Mouse (Mus musculus) stomach, embryonic 14.5 days (tissue): ENCODE results near the gene Lars2. TPM values are rescaled to one million over a fixed set of nuclear protein-coding genes. Genes with fewer than 3 reads are reported as not detected.

Source experiments
- ATAC-seq: fragments of 200-750 bp; cut with Nextera tagmentation; 2 replicates; pipeline ENCODE4 v1.8.0; 2017; ENCODE audit warnings: low read depth, moderate TSS enrichment; ENCODE audit not compliant: insufficient number of reproducible peaks, insufficient read depth, low FRiP score
- H3K27ac ChIP-seq: fragments of 300-500 bp; sonication (generic); 2 replicates; pipeline ENCODE4 v1.5.1; 2014; ENCODE audit warnings: mild to moderate bottlenecking, low read length, moderate library complexity, mixed read lengths
- H3K27me3 ChIP-seq: fragments of 300-500 bp; sonication (generic); 2 replicates; pipeline ENCODE4 v1.6.1; 2014; ENCODE audit warnings: low read length, control low read depth, mixed read lengths; ENCODE audit not compliant: control insufficient read depth, insufficient read depth
- H3K36me3 ChIP-seq: fragments of 300-500 bp; sonication (generic); 2 replicates; pipeline ENCODE4 v1.6.1; 2014; ENCODE audit warnings: mild to moderate bottlenecking, control low read depth, low read length, moderate library complexity, mixed read lengths; ENCODE audit not compliant: control insufficient read depth, insufficient read depth
- H3K4me1 ChIP-seq: fragments of 300-500 bp; sonication (generic); 2 replicates; pipeline ENCODE4 v1.6.1; 2014; ENCODE audit warnings: low read length, control low read depth, mixed read lengths; ENCODE audit not compliant: control insufficient read depth, insufficient read depth
- H3K4me2 ChIP-seq: fragments of 300-500 bp; sonication (generic); replicated peaks from 2 replicates; pipeline ENCODE4 v1.6.1; 2014; ENCODE audit warnings: low read depth, low read length, control low read depth
- H3K4me3 ChIP-seq: fragments of 300-500 bp; sonication (generic); 2 replicates; pipeline ENCODE4 v1.5.1; 2014; ENCODE audit warnings: low read depth, low read length, control low read depth
- H3K9ac ChIP-seq: fragments of 300-500 bp; sonication (generic); replicated peaks from 2 replicates; pipeline ENCODE4 v1.6.1; 2014; ENCODE audit warnings: low read depth, mild to moderate bottlenecking, control low read depth, low read length, moderate library complexity, mixed read lengths
- H3K9me3 ChIP-seq: fragments of 300-500 bp; sonication (generic); 2 replicates; pipeline ENCODE4 v1.6.1; 2016; ENCODE audit warnings: low read depth, low read length, control low read depth; ENCODE audit not compliant: control insufficient read depth
- WGBS: fragments of 180-500 bp; shearing (Covaris S2); extraction: QIAGEN DNeasy Blood & Tissue Kit; methylation state at CpG from one replicate; pipeline ENCODE4 v1.1.7; 2014; 5-methylcytosine and 5-hydroxymethylcytosine counted together
- polyA plus RNA-seq: library from polyadenylated mRNA; unstranded; fragments of >200 nt; fragmentation: Nextera tagmentation; extraction: Ambion mirVana; gene quantifications from 2 replicates; pipeline ENCODE4 v1.2.1, GENCODE M21; 2014

Gene Lars2
- polyA plus RNA-seq, 1 experiment from 2014 or later: 1,882 TPM

DNA sequence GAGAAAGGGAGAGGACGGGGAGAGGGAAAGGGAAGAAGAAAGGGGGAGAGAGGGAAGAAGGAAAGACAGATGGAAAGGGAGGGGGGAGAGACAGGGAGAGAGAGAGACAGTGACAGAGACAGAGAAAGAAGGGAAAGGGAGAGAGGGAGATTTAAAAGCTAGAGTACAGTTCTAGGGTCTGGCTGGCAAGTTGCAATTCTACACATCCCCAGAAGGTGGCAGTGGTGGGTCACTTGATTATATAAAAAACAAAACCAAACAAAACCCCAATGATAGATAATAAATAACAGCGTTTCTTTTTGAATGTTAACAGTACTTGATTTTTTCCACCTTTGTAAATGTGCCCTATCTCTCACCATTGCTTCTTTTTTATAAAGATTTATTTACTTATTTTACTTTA is 83.4 kb downstream of the Lars2 start:
- no peak for ATAC-seq
- no peak overlapping the region for H3K9ac ChIP-seq
- no peaks in the 10 kb centered on the region for H3K9me3 ChIP-seq
- WGBS: 22% methylated on average over 2 of the region's 2 CpGs
- H3K4me2 ChIP-seq: no peak overlapping the region
- no peak overlapping the region for H3K4me3 ChIP-seq
- H3K4me1 ChIP-seq: no peaks in the 10 kb centered on the region
- H3K27ac ChIP-seq: no peak overlapping the region
- H3K36me3 ChIP-seq: no peaks in the 10 kb centered on the region; the same call in 1 of the 2 replicates
- no peaks in the 10 kb centered on the region for H3K27me3 ChIP-seq

DNA sequence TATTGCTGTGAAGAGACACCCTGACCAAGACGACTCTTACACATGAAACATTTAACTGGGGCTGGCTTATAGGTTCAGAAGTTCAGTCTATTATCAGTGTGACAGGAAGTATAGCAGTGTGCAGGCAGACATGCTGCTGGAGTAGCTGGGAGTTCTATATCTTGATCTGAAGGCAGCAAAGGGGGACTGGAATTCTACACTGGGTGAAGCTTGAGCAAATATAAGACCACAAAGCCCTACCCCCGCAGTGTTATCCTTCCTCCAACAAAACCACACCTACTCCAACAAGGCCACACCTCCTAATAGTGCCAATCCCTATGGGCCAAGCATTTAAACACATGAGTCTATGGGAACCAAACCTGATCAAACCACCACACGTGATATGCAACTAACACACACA is 85.0 kb downstream of the Lars2 start:
- H3K9me3 ChIP-seq: no peaks in the 10 kb centered on the region
- H3K4me2 ChIP-seq: no peak overlapping the region
- no peak overlapping the region for H3K9ac ChIP-seq
- no peaks in the 10 kb centered on the region; the same call in 1 of the 2 replicates for H3K4me1 ChIP-seq
- peak; percentile 46; the same call in 1 of the 2 replicates for ATAC-seq
- H3K27me3 ChIP-seq: no peaks in the 10 kb centered on the region
- 52% methylated on average over 3 of the region's 3 CpGs for WGBS
- no peak overlapping the region for H3K4me3 ChIP-seq
- H3K36me3 ChIP-seq: no peaks in the 10 kb centered on the region; the same call in 1 of the 2 replicates
- H3K27ac ChIP-seq: no peak overlapping the region

GRCm38 (mm10) chr9:123456634-123457602 is 90.2 kb downstream of the Lars2 start:
- no peak for ATAC-seq
- no peak overlapping the region for H3K27ac ChIP-seq
- 51% methylated on average over 9 of the region's 9 CpGs for WGBS
- no peak overlapping the region for H3K9ac ChIP-seq
- no peaks in the 10 kb centered on the region; the same call in 1 of the 2 replicates for H3K36me3 ChIP-seq
- H3K4me3 ChIP-seq: no peak overlapping the region
- no peaks in the 10 kb centered on the region; the same call in 1 of the 2 replicates for H3K4me1 ChIP-seq
- H3K27me3 ChIP-seq: no peaks in the 10 kb centered on the region
- no peaks in the 10 kb centered on the region for H3K9me3 ChIP-seq
- H3K4me2 ChIP-seq: no peak overlapping the region

DNA sequence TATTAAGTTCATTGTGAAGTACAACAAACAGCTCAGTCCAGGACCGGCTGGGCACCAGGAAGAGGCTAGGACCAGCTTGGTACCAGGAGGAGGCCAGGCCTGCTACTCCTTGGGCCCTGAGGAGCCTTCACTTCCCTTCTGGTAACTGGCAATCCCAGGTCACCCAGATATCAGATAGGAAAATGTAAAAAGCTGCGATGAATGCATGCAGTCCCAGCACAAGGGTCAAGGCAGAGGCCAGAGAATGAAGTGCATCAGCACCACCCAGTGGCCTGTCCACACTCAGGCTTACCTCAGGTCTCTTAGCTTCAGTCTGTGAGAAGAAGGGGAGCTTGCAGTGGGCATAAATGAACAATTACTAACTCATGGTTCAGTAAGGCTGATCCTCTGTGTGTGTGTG is 90.9 kb downstream of the Lars2 start:
- no peaks in the 10 kb centered on the region for H3K27me3 ChIP-seq
- H3K4me2 ChIP-seq: no peak overlapping the region
- H3K4me1 ChIP-seq: no peaks in the 10 kb centered on the region; the same call in 1 of the 2 replicates
- H3K9me3 ChIP-seq: no peaks in the 10 kb centered on the region
- ATAC-seq: no peak
- H3K9ac ChIP-seq: no peak overlapping the region
- H3K27ac ChIP-seq: no peak overlapping the region
- no peak overlapping the region for H3K4me3 ChIP-seq
- WGBS: 48% methylated on average over 2 of the region's 2 CpGs
- no peaks in the 10 kb centered on the region; the same call in 1 of the 2 replicates for H3K36me3 ChIP-seq

GRCm38 (mm10) chr9:123467141-123467620 is 100.5 kb downstream of the Lars2 start:
- Histone ChIP-seq H3K27ac (no peak overlapping the region), H3K36me3 (peaks cover 2% of the 10 kb centered on the region; the same call in 1 of the 2 replicates), H3K4me2 (no peak overlapping the region), H3K4me1 (no peaks in the 10 kb centered on the region), H3K9me3 (no peaks in the 10 kb centered on the region), H3K9ac (no peak overlapping the region), H3K4me3 (no peak overlapping the region), H3K27me3 (no peaks in the 10 kb centered on the region)
- no peak for ATAC-seq
- 78% methylated on average over 4 of the region's 4 CpGs for WGBS

DNA sequence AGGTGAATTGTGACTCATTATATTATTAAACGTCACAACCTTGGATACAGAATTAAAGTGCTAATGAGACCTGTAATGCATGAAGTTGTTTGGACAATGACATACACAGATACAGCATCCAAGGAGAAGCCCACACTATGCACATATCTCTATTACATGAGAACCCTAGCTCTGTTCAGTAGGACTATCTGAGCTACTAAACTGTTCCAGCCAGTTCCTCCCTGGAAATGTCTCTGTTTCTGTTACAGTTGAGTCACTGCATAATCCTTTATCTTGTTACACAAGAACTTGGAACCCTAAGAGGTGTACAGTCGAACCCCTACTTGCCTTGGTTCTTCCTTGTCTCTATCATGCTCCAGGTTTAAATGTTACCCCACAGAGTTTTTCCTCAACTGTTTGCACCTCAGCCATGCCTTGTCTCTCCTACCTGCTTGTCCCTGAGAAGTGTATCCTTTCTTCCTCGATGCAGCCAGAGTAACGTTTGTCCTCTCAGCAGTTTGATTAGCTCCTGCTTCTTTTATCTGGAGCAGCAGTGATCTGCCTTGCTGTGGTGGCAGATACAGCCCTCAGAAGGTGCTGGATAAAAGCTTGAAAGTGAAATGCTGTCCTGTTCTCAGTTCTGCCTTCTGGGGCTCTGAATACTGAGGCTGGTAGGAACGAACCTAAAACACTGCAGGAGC is 101.8 kb downstream of the Lars2 start:
- no peak for ATAC-seq
- H3K27me3 ChIP-seq: no peaks in the 10 kb centered on the region
- H3K27ac ChIP-seq: no peak overlapping the region
- no peak overlapping the region for H3K9ac ChIP-seq
- no peak overlapping the region for H3K4me2 ChIP-seq
- H3K36me3 ChIP-seq: peaks cover 2% of the 10 kb centered on the region; the same call in 1 of the 2 replicates
- no peaks in the 10 kb centered on the region for H3K9me3 ChIP-seq
- 63% methylated on average over 5 of the region's 5 CpGs for WGBS
- H3K4me1 ChIP-seq: no peaks in the 10 kb centered on the region
- H3K4me3 ChIP-seq: no peak overlapping the region

- Histone ChIP-seq H3K36me3 (peaks cover 2% of the 10 kb centered on the region; the same call in 1 of the 2 replicates), H3K27ac (no peak overlapping the region), H3K4me1 (no peaks in the 10 kb centered on the region), H3K9ac (no peak overlapping the region), H3K4me2 (no peak overlapping the region), H3K27me3 (no peaks in the 10 kb centered on the region), H3K4me3 (no peak overlapping the region), H3K9me3 (no peaks in the 10 kb centered on the region)
- no peak for ATAC-seq
These were observed 102.4 kb downstream of the Lars2 start for GRCm38 (mm10) chr9:123469087-123469486.

DNA sequence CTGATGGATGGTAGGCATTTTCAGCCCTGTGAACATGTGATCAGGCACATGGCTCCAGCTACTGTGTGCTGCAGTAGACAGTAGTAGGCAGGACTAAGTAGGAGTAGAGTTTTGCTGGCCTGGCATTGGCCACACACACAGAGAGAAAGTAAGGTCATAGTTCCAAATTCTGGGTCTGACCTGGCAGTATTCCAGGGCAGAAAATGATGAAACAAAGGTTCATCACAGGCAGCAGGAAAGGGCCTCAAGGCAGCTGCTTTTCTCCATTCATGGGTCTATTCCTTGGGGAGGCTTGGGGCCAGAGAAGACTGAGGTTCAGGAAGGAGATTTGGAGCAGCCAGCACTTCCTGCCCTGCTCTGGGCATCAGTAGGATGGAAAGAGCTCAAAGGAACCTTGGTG is 106.7 kb downstream of the Lars2 start:
- Histone ChIP-seq H3K4me1 (no peaks in the 10 kb centered on the region), H3K27me3 (no peaks in the 10 kb centered on the region), H3K4me3 (no peak overlapping the region), H3K9ac (no peak overlapping the region), H3K27ac (no peak overlapping the region), H3K36me3 (no peaks in the 10 kb centered on the region), H3K9me3 (no peaks in the 10 kb centered on the region), H3K4me2 (no peak overlapping the region)
- no peak for ATAC-seq
